Mouse (Mus musculus) brain, adult 10 weeks (tissue): Measurements from ENCODE around the gene Sqor. TPM values are rescaled to one million over a fixed set of nuclear protein-coding genes. Genes with fewer than 3 reads are reported as not detected.

ENCODE experiments used
- polyA plus RNA-seq: library from polyadenylated mRNA; stranded (reverse); fragments of 350-450 nt; fragmentation: Illumina TruSeq; extraction: RNeasy Lipid Tissue Mini Kit (QIAGEN cat#74804); gene quantifications from one replicate; pipeline ENCODE4 v1.2.3, GENCODE M21; 2015; ENCODE audit warnings: low read depth, low replicate concordance

Sqor gene
- 8.8 TPM for polyA plus RNA-seq

DNA sequence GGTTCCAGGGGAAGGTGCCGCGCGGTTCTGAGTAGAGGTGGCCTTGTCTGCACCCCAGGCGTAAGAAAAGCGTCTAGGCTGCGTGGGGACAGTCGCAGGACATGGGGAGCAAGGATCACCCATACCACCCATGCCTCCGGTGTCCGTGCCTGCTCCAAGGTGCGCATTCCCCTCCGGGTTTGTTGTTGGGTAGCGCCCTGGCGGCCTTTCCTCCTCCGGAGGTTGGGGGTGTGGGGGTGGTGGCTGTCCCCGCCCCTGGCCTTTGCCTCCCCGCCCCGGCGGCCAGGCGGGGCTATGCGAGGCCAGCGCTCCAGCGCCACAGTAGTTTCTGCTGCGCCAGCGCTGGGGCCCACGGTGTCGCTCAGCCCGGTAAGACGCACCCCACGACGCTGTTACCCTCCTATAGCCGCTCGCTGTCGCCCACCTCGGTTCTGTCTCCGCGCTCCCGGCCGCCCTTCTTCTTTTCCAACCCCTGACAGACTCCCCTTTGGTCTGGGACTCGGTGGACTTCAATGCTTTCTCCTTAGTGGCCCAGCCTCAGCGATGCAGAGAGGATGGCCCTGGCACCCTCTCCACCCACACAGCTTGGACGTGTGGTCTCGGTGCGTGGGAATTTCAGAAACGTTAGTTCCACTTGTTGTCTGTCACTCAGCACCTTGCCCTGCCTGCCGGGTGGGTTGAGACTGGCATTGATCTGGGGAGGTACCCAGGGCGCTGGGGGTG, at the start of gene Sqor:
Sqor (plus strand) TSS at position 167 of the 723 bp plus-strand sequence.

DNA sequence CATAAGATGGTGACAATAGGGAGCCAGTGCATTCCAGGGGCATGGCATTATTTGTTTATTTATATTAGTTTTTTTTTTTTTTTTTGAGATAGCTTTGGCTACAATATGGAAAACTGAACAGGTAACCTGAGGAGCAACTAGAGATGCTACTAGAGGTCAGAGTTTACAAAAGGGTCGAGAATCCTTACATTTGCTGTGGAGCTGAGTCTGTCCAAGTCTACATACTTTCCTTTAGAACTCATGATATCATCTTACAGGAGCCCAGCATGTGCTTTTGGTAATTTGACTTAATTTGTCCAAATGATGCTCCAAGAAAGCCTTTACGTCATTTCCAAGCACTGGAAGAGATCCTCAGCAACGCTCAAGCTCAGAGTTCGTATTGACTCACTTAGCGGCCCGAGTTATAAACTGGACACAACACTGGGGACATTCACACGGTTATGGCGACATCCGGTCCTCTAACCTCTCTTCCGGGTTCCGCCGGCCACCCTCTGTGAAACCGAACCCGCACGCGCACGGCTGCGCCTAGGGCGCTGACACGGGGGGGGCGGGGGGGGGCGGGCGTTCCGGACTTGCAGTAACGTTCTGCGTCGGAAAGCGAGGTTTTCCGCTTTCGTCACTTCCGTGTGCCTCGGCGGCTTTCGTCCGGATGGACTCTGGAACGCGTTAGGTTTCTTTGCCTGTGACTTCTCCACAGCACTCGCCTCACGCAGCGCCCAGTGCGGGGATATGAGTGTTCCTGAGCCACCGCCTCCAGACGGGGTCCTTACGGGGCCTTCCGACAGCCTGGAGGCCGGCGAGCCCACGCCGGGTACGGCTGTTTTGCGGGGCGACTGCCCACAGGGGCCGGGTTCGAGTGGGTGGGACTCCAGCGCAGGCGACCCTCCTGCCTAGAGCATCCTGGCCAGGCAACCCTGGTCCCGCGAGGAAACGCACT, 26.9 kb upstream of the Sqor start, which contains the start of gene Bloc1s6:
Bloc1s6 (plus strand) TSS at position 610 of the 937 bp plus-strand sequence.

Other genes starting within 250 kb of the Sqor start
- gene Gatm, start 153.9 kb upstream of the Sqor start, polyA plus RNA-seq: 175 TPM
- 2.0 TPM for gene AA467197, start 128.3 kb upstream of the Sqor start, polyA plus RNA-seq
- 48.4 TPM for gene Slc30a4, start 62.6 kb upstream of the Sqor start, polyA plus RNA-seq
- 37.2 TPM for gene Bloc1s6, start 26.7 kb upstream of the Sqor start, polyA plus RNA-seq